Mouse (Mus musculus): ENCODE data around the gene Tbr1.

DNA sequence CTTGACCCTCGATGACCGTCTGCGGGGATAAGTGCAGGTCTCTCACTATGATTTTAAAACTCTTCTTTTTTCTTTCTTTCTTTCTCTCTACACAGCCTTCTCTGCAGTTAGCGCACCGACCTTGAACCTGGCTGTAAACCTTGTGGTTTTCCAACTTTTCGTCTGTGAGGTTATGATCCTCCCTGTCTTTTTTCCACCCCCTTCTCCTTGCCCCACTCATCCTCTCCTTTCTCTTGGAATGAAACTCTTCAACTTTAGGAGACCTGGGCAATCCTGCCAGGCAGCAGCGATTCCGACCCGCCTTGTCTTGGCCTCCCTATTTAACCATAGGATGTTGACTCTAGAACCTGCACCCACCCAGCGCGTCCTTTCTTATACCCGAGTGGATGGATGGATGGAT lies 9.8 kb downstream of the Tbr1 start:
- TF ChIP-seq CTCF (IDR thresholded peaks at IDR 0.05; ENCODE audit: low read depth) (no peak), EP300 (IDR thresholded peaks at IDR 0.05; ENCODE audit: low read depth) (no peak)

Data from liver, postnatal 0 days (tissue).